Mouse (Mus musculus) forebrain, postnatal 0 days (tissue): ENCODE measurements at regions not wholly inside any gene's neighbourhood (a gene's known extent, or its start where the extent isn't known, plus 50 kb on each side); places are given as distances from the start of the nearest gene placed in this dataset.
"Not testable (repeated sequence)": the region's sequence is repeated elsewhere in the genome, so short reads cannot be mapped to it uniquely, and the experiment has no call there.

ENCODE experiments used
- ATAC-seq: fragments of 200-750 bp; cut with Nextera tagmentation; 2 replicates; pipeline ENCODE4 v1.8.0; 2017; ENCODE audit warnings: mild to moderate bottlenecking, moderate library complexity
- DNase-seq: peaks from one replicate; pipeline ENCODE4 v3.0.0-alpha.2; 2015
- H3K27ac ChIP-seq: fragments of 300-500 bp; sonication (generic); 2 replicates; pipeline ENCODE4 v1.5.1; 2014; ENCODE audit warnings: low read depth, mild to moderate bottlenecking, antibody characterized with exemption, low read length, moderate library complexity, mixed read lengths
- H3K27me3 ChIP-seq: fragments of 300-500 bp; sonication (generic); 2 replicates; pipeline ENCODE4 v1.6.1; 2014; ENCODE audit warnings: mild to moderate bottlenecking, low read length, mixed read lengths; ENCODE audit not compliant: insufficient read depth
- H3K36me3 ChIP-seq: fragments of 300-500 bp; sonication (generic); 2 replicates; pipeline ENCODE4 v1.6.1; 2014; ENCODE audit warnings: mild to moderate bottlenecking, moderate library complexity; ENCODE audit not compliant: insufficient read depth
- H3K4me1 ChIP-seq: fragments of 300-500 bp; sonication (generic); 2 replicates; pipeline ENCODE4 v1.6.1; 2014; ENCODE audit warnings: antibody characterized with exemption; ENCODE audit not compliant: insufficient read depth
- H3K4me2 ChIP-seq: fragments of 300-500 bp; sonication (generic); 2 replicates; pipeline ENCODE4 v1.6.1; 2014; ENCODE audit warnings: low read depth, mild to moderate bottlenecking, moderate library complexity
- H3K4me3 ChIP-seq: fragments of 300-500 bp; sonication (generic); 2 replicates; pipeline ENCODE4 v1.5.1; 2014; ENCODE audit warnings: low read depth, low read length, mixed read lengths
- H3K9ac ChIP-seq: fragments of 300-500 bp; sonication (generic); 2 replicates; pipeline ENCODE4 v1.6.1; 2014; ENCODE audit warnings: mild to moderate bottlenecking
- H3K9me3 ChIP-seq: fragments of 300-500 bp; sonication (generic); 2 replicates; pipeline ENCODE4 v1.6.1; 2016; ENCODE audit warnings: low read length
- CTCF ChIP-seq: sonication (generic); IDR thresholded peaks from 2 replicates; pipeline ENCODE4 v1.5.1; 2016; ENCODE audit warnings: antibody characterized with exemption, control low read depth, low read depth
- WGBS: fragments of 180-500 bp; shearing (Covaris S2); extraction: QIAGEN DNeasy Blood & Tissue Kit; methylation state at CpG from one replicate; pipeline ENCODE4 v1.1.7; 2014; 5-methylcytosine and 5-hydroxymethylcytosine counted together

- no peak for DNase-seq
- no peak overlapping the region for H3K4me2 ChIP-seq
- H3K9ac ChIP-seq = no peak overlapping the region
- no peaks in the 10 kb centered on the region for H3K27me3 ChIP-seq
- ATAC-seq = no peak
- no peaks in the 10 kb centered on the region for H3K9me3 ChIP-seq
- H3K36me3 ChIP-seq = no peaks in the 10 kb centered on the region
- 64% methylated on average over 5 of the region's 5 CpGs for WGBS
- no peaks in the 10 kb centered on the region for H3K4me1 ChIP-seq
- no peak for TF ChIP-seq CTCF
- no peak overlapping the region for H3K4me3 ChIP-seq
- no peak overlapping the region for H3K27ac ChIP-seq
Measured at GRCm38 (mm10) chr5:39219698-39220097, 343.1 kb upstream of the Clnk start.

DNA sequence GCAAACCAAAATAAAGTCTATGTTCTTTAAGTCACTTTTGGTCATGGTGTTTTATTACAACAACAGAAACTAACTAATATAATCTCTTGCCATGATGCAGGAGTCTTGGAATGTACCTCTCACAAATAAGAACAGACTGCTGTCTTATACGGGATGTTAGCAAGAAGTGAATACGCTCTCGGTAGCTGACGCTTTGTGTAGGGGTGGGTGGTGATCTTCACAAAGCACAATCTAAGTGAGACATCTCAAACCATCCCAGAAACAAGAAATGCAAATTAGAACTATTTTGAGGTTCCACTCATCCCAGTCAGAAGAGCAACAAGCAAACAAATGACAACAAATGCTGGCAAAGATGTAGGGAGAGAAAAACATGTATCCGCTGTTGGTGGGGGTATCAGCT is 339.7 kb upstream of the Clnk start:
- no peak for TF ChIP-seq CTCF
- no peak for ATAC-seq
- 93% methylated on average over 5 of the region's 5 CpGs for WGBS

GRCm38 (mm10) chr5:39215016-39215415 is 338.4 kb upstream of the Clnk start:
- Histone ChIP-seq H3K4me1 (no peaks in the 10 kb centered on the region; the same call in 1 of the 2 replicates), H3K4me3 (no peak overlapping the region), H3K4me2 (no peak overlapping the region), H3K36me3 (no peaks in the 10 kb centered on the region), H3K27me3 (no peaks in the 10 kb centered on the region), H3K27ac (no peak overlapping the region), H3K9ac (no peak overlapping the region), H3K9me3 (no peaks in the 10 kb centered on the region)
- no peak for TF ChIP-seq CTCF
- 43% methylated on average over 3 of the region's 3 CpGs for WGBS
- ATAC-seq (peak; percentile 42), DNase-seq (no peak)

More for the DNA sequence above, 339.7 kb upstream of the Clnk start:
- H3K9ac ChIP-seq = no peak overlapping the region
- no peaks in the 10 kb centered on the region for H3K9me3 ChIP-seq
- no peaks in the 10 kb centered on the region for H3K36me3 ChIP-seq
- no peak for DNase-seq
- no peak overlapping the region for H3K4me3 ChIP-seq
- no peaks in the 10 kb centered on the region; the same call in 1 of the 2 replicates for H3K4me1 ChIP-seq
- H3K27me3 ChIP-seq = no peaks in the 10 kb centered on the region
- H3K4me2 ChIP-seq = no peak overlapping the region
- no peak overlapping the region for H3K27ac ChIP-seq

- ATAC-seq (peak; percentile 81), DNase-seq (no peak)
- no peak for TF ChIP-seq CTCF
- no peak overlapping the region for H3K27ac ChIP-seq
- no peaks in the 10 kb centered on the region for H3K36me3 ChIP-seq
- no peak overlapping the region for H3K4me3 ChIP-seq
- H3K4me2 ChIP-seq = no peak overlapping the region
- no peaks in the 10 kb centered on the region for H3K9me3 ChIP-seq
- no peaks in the 10 kb centered on the region; the same call in 1 of the 2 replicates for H3K4me1 ChIP-seq
- no peak overlapping the region for H3K9ac ChIP-seq
- no peaks in the 10 kb centered on the region for H3K27me3 ChIP-seq
Measured at GRCm38 (mm10) chr5:39212550-39212949, 335.9 kb upstream of the Clnk start.

DNA sequence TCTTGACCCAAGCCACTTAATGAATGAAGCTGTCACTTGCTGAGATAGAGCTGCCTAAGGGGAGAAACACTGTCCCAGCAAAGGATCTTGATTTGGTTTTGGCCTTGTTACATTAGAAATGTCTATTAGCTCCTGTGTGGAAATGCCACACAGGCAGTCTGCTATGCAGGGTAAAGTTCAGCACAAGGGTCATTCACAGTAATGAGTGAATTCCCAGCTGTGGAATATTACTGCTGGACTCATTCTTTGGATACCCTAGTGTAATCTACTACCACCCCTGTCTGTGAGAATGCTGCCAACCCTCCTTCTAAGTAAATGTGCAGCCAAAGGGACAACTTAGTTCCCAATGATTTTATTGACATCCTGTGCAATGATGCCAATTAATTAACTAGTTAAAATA is 322.2 kb upstream of the Clnk start:
- Histone ChIP-seq H3K36me3 (no peaks in the 10 kb centered on the region), H3K9me3 (no peaks in the 10 kb centered on the region), H3K9ac (no peak overlapping the region), H3K4me2 (no peak overlapping the region), H3K4me3 (no peak overlapping the region), H3K27me3 (no peaks in the 10 kb centered on the region), H3K4me1 (no peaks in the 10 kb centered on the region), H3K27ac (no peak overlapping the region)
- no peak for TF ChIP-seq CTCF
- DNase-seq = no peak
- ATAC-seq = no peak

DNA sequence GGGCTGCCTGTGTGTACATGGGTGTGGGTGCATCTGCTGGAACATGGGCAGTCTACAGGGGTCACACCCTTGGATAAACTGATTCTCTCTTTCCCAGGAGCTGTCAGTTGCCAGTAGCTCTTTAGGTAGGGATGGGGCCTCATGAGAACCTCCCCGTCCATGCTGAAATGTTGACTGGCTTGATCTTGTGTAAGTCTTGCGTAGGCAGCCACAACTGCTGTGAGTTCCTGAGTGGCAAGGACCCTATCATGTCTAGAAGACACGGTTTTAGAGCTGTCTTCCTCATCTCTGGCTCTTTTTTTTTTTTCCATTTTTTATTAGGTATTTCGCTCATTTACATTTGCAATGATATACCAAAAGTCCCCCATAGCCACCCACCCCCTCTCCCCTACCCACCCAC is 314.5 kb upstream of the Clnk start:
- not testable (repeated sequence) for H3K36me3 ChIP-seq, H3K9me3 ChIP-seq, H3K4me3 ChIP-seq, H3K9ac ChIP-seq, H3K4me2 ChIP-seq, ATAC-seq, DNase-seq, H3K27me3 ChIP-seq, H3K27ac ChIP-seq, H3K4me1 ChIP-seq
- 88% methylated on average over 2 of the region's 4 CpGs for WGBS

GRCm38 (mm10) chr5:39181616-39182402 is 305.2 kb upstream of the Clnk start:
- ATAC-seq (peak; percentile 48; the same call in 1 of the 2 replicates), DNase-seq (peak; percentile 4)
- Histone ChIP-seq H3K4me3 (no peak overlapping the region), H3K27me3 (no peaks in the 10 kb centered on the region), H3K27ac (no peak overlapping the region), H3K4me2 (no peak overlapping the region), H3K9ac (no peak overlapping the region), H3K36me3 (no peaks in the 10 kb centered on the region), H3K4me1 (no peaks in the 10 kb centered on the region), H3K9me3 (no peaks in the 10 kb centered on the region)
- 59% methylated on average over 2 of the region's 2 CpGs for WGBS
- no peak for TF ChIP-seq CTCF
